Mouse (Mus musculus): ENCODE measurements around the gene Hist1h4f.

Gene Hist1h4f

GRCm38 (mm10) chr13:23533560-23534367 lies 17.7 kb downstream of the Hist1h4f start, which contains the start of gene Hist1h2af:
Gene Hist1h2af, plus strand, starts transcription at chr13:23533906.
- DNase-seq (ENCODE audit: low spot score): peak; percentile 75

- no peak for DNase-seq (ENCODE audit: low spot score)
Observed at GRCm38 (mm10) chr13:23532262-23533075, 19.0 kb downstream of the Hist1h4f start.

- DNase-seq (ENCODE audit: low spot score): peak; percentile 99
Observed at GRCm38 (mm10) chr13:23530901-23531875, 20.3 kb downstream of the Hist1h4f start, which contains the start of gene Hist1h4h. Gene Hist1h4h, plus strand, starts transcription at chr13:23531050.

- peak; percentile 72 for DNase-seq (ENCODE audit: low spot score)
Observed at GRCm38 (mm10) chr13:23530181-23530900, 21.1 kb downstream of the Hist1h4f start.

GRCm38 (mm10) chr13:23529480-23530165 lies 21.8 kb downstream of the Hist1h4f start:
- no peak for DNase-seq (ENCODE audit: low spot score)

- DNase-seq (ENCODE audit: low spot score): no peak
Observed at GRCm38 (mm10) chr13:23529005-23529404, 22.4 kb downstream of the Hist1h4f start.

GRCm38 (mm10) chr13:23526312-23526711 lies 25.1 kb downstream of the Hist1h4f start:
- DNase-seq (ENCODE audit: low spot score): peak; percentile 82

- no peak for DNase-seq (ENCODE audit: low spot score)
Observed at GRCm38 (mm10) chr13:23525901-23526300, 25.5 kb downstream of the Hist1h4f start.

- peak; percentile 72 for DNase-seq (ENCODE audit: low spot score)
Observed at GRCm38 (mm10) chr13:23524654-23525053, 26.8 kb downstream of the Hist1h4f start.

GRCm38 (mm10) chr13:23523976-23524375 lies 27.5 kb downstream of the Hist1h4f start:
- no peak for DNase-seq (ENCODE audit: low spot score)

- DNase-seq (ENCODE audit: low spot score): peak; percentile 74
Observed at GRCm38 (mm10) chr13:23521703-23522102, 29.7 kb downstream of the Hist1h4f start.

- DNase-seq (ENCODE audit: low spot score): peak; percentile 78
Observed at GRCm38 (mm10) chr13:23519416-23519815, 32.0 kb downstream of the Hist1h4f start.

GRCm38 (mm10) chr13:23518885-23519284 lies 32.6 kb downstream of the Hist1h4f start:
- DNase-seq (ENCODE audit: low spot score): peak; percentile 78

GRCm38 (mm10) chr13:23518295-23518603 lies 33.2 kb downstream of the Hist1h4f start:
- no peak for DNase-seq (ENCODE audit: low spot score)

GRCm38 (mm10) chr13:23517603-23518294 lies 33.7 kb downstream of the Hist1h4f start:
- DNase-seq (ENCODE audit: low spot score): peak; percentile 92

- peak; percentile 68 for DNase-seq (ENCODE audit: low spot score)
Observed at GRCm38 (mm10) chr13:23516822-23517602, 34.4 kb downstream of the Hist1h4f start.

- DNase-seq (ENCODE audit: low spot score): no peak
Observed at GRCm38 (mm10) chr13:23515826-23516620, 35.4 kb downstream of the Hist1h4f start.

- no peak for DNase-seq (ENCODE audit: low spot score)
Observed at GRCm38 (mm10) chr13:23515281-23515680, 36.2 kb downstream of the Hist1h4f start.
